Mouse (Mus musculus) embryonic facial prominence, embryonic 14.5 days (tissue): ENCODE results near the gene Sfxn4. TPM values are rescaled to one million over a fixed set of nuclear protein-coding genes. Genes with fewer than 3 reads are reported as not detected.

Experiments used
- ATAC-seq: fragments of 200-750 bp; cut with Nextera tagmentation; 2 replicates; pipeline ENCODE4 v1.8.0; 2017; ENCODE audit warnings: low read depth, moderate number of reproducible peaks, moderate TSS enrichment
- DNase-seq: peaks from one replicate; pipeline ENCODE4 v3.0.0-alpha.2; 2015; ENCODE audit warnings: low spot score
- H3K27ac ChIP-seq: fragments of 300-500 bp; sonication (generic); replicated peaks from 2 replicates; pipeline ENCODE4 v1.5.1; 2014; ENCODE audit warnings: low read depth, mild to moderate bottlenecking, low read length, moderate library complexity
- H3K27me3 ChIP-seq: fragments of 300-500 bp; sonication (generic); replicated peaks from 2 replicates; pipeline ENCODE4 v1.6.1; 2014; ENCODE audit warnings: low read length; ENCODE audit not compliant: control insufficient read depth, insufficient read depth
- H3K36me3 ChIP-seq: fragments of 300-500 bp; sonication (generic); 2 replicates; pipeline ENCODE4 v1.6.1; 2014; ENCODE audit warnings: low read length, mixed read lengths; ENCODE audit not compliant: control insufficient read depth, insufficient read depth
- H3K4me1 ChIP-seq: fragments of 300-500 bp; sonication (generic); 2 replicates; pipeline ENCODE4 v1.6.1; 2014; ENCODE audit warnings: antibody characterized with exemption, low read length; ENCODE audit not compliant: control insufficient read depth, insufficient read depth
- H3K4me2 ChIP-seq: fragments of 300-500 bp; sonication (generic); 2 replicates; pipeline ENCODE4 v1.6.1; 2014; ENCODE audit warnings: low read depth, mild to moderate bottlenecking, low read length, moderate library complexity, mixed read lengths
- H3K4me3 ChIP-seq: fragments of 300-500 bp; sonication (generic); 2 replicates; pipeline ENCODE4 v1.5.1; 2014; ENCODE audit warnings: low read depth, mild to moderate bottlenecking, low read length
- H3K9ac ChIP-seq: fragments of 300-500 bp; sonication (generic); 2 replicates; pipeline ENCODE4 v1.6.1; 2014; ENCODE audit warnings: low read depth, mild to moderate bottlenecking, low read length, moderate library complexity, mixed read lengths
- H3K9me3 ChIP-seq: fragments of 300-500 bp; sonication (generic); 2 replicates; pipeline ENCODE4 v1.6.1; 2016; ENCODE audit warnings: low read length; ENCODE audit not compliant: control insufficient read depth
- whole genome bisulfite sequencing: fragments of 180-500 bp; shearing (Covaris S2); extraction: QIAGEN DNeasy Blood & Tissue Kit; methylation state at CpG from one replicate; pipeline ENCODE4 v1.1.7; 2014; 5-methylcytosine and 5-hydroxymethylcytosine counted together
- polyA plus RNA-seq: library from polyadenylated mRNA; unstranded; fragments of >200 nt; fragmentation: Nextera tagmentation; extraction: Ambion mirVana; gene quantifications from 2 replicates; pipeline ENCODE4 v1.2.1, GENCODE M21; 2014

The Sfxn4 gene
- 8.4 and 10.1 TPM in 2 replicates for polyA plus RNA-seq

GRCm38 (mm10) chr19:60860868-60861700 lies at the start of gene Sfxn4:
TSS of gene Sfxn4 (minus strand) at chr19:60861479.
- Histone ChIP-seq H3K36me3 (peaks cover 35% of the 10 kb centered on the region), H3K4me2 (peak within 1 kb of the TSS; percentile 62), H3K9me3 (no peaks in the 10 kb centered on the region), H3K4me3 (peak within 1 kb of the TSS; percentile 57), H3K27ac (peak within 1 kb of the TSS; percentile 81), H3K9ac (peak within 1 kb of the TSS; percentile 70), H3K4me1 (no peaks in the 10 kb centered on the region), H3K27me3 (no peaks in the 10 kb centered on the region)
- DNase-seq, result peak; percentile 97
- peak; percentile 100 for ATAC-seq
- 4% methylated on average over 26 of the region's 30 CpGs for WGBS

GRCm38 (mm10) chr19:60910304-60910703 lies 49.0 kb upstream of the Sfxn4 start:
- no peak overlapping the region for H3K4me3 ChIP-seq
- ATAC-seq (no peak), DNase-seq (no peak)
- H3K27ac ChIP-seq, result no peak overlapping the region
- no peaks in the 10 kb centered on the region for H3K27me3 ChIP-seq
- H3K36me3 ChIP-seq, result no peaks in the 10 kb centered on the region
- H3K9ac ChIP-seq, result no peak overlapping the region
- H3K4me1 ChIP-seq, result no peaks in the 10 kb centered on the region
- no peak overlapping the region for H3K4me2 ChIP-seq
- H3K9me3 ChIP-seq, result no peaks in the 10 kb centered on the region

GRCm38 (mm10) chr19:60905477-60905876 lies 44.2 kb upstream of the Sfxn4 start:
- DNase-seq, result no peak
- Histone ChIP-seq H3K4me3 (no peak overlapping the region), H3K9me3 (no peaks in the 10 kb centered on the region), H3K27me3 (no peaks in the 10 kb centered on the region), H3K9ac (no peak overlapping the region), H3K36me3 (no peaks in the 10 kb centered on the region), H3K4me1 (peaks cover 9% of the 10 kb centered on the region), H3K27ac (no peak overlapping the region), H3K4me2 (no peak overlapping the region)
- 90% methylated on average over 5 of the region's 5 CpGs for WGBS
- no peak for ATAC-seq

GRCm38 (mm10) chr19:60903971-60904370 lies 42.7 kb upstream of the Sfxn4 start:
- H3K4me2 ChIP-seq, result no peak overlapping the region
- WGBS, result 76% methylated on average over 1 of the region's 1 CpGs
- H3K4me1 ChIP-seq, result peaks cover 9% of the 10 kb centered on the region
- no peak overlapping the region for H3K27ac ChIP-seq
- H3K9me3 ChIP-seq, result no peaks in the 10 kb centered on the region
- H3K4me3 ChIP-seq, result no peak overlapping the region
- H3K27me3 ChIP-seq, result no peaks in the 10 kb centered on the region
- no peak overlapping the region for H3K9ac ChIP-seq
- ATAC-seq, result no peak
- no peak for DNase-seq
- no peaks in the 10 kb centered on the region for H3K36me3 ChIP-seq

DNA sequence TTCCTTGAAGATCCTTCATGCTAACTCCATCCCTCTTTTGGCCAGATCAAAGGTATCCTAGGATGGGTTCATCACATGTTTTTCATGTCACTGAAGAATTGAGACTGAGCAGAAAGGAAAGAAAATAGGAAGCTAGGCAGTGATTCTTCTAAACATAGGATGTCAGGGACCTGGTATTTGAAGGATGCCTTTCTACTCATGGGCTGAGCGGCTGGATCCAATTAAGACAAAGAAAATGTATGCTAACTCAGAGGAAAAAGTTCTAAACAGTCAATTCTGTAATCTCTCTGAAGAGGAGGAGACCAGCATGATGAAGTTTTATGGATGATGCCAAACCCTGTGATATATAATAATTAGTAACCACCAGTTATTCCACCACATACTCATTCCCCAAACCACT lies 41.9 kb upstream of the Sfxn4 start:
- Histone ChIP-seq H3K9ac (no peak overlapping the region), H3K27ac (0 out of 2 replicates have a peak overlapping the region, but pooled peaks have one; percentile 46), H3K4me1 (peaks cover 9% of the 10 kb centered on the region), H3K27me3 (no peaks in the 10 kb centered on the region), H3K4me3 (no peak overlapping the region), H3K4me2 (no peak overlapping the region), H3K36me3 (no peaks in the 10 kb centered on the region), H3K9me3 (no peaks in the 10 kb centered on the region)
- DNase-seq (peak; percentile 59), ATAC-seq (no peak)
- 42% methylated on average over 1 of the region's 1 CpGs for WGBS

DNA sequence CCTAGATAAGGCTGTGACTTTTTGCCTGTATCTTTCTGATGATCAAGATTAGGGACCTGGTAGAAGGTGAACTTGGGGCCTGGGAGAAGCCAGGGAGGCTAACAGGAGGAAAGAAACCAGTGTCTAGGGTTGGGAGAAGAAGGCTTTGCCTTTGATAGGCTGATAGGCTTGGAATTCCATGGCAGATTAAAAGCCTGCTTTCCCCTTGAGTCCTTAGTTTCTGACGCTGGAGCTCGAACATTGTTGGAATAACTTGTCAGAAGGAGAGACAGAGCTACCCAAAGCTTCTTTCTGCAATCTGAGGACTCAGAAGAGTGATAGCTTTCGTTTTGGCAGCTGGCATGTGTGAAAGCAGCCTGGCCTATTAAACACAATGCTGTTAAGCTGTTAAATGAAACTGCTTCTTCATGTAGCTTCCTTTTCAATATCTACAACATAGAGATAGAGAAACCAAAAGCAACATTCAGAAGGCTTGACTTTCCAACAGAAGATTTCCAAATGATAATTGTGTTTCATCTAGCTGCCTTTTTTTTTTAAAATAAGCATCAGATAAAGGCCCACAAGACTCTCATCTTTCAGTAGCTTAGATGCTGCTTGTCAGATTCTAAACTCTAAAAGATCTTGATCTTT lies 34.1 kb upstream of the Sfxn4 start:
- no peak overlapping the region for H3K27ac ChIP-seq
- no peak for ATAC-seq
- 35% methylated on average over 3 of the region's 3 CpGs for WGBS
- no peaks in the 10 kb centered on the region for H3K27me3 ChIP-seq
- peaks cover 3% of the 10 kb centered on the region; the same call in 1 of the 2 replicates for H3K4me1 ChIP-seq
- no peak overlapping the region for H3K9ac ChIP-seq
- H3K9me3 ChIP-seq, result no peaks in the 10 kb centered on the region
- no peak overlapping the region for H3K4me3 ChIP-seq
- no peaks in the 10 kb centered on the region for H3K36me3 ChIP-seq
- no peak for DNase-seq
- no peak overlapping the region for H3K4me2 ChIP-seq

DNA sequence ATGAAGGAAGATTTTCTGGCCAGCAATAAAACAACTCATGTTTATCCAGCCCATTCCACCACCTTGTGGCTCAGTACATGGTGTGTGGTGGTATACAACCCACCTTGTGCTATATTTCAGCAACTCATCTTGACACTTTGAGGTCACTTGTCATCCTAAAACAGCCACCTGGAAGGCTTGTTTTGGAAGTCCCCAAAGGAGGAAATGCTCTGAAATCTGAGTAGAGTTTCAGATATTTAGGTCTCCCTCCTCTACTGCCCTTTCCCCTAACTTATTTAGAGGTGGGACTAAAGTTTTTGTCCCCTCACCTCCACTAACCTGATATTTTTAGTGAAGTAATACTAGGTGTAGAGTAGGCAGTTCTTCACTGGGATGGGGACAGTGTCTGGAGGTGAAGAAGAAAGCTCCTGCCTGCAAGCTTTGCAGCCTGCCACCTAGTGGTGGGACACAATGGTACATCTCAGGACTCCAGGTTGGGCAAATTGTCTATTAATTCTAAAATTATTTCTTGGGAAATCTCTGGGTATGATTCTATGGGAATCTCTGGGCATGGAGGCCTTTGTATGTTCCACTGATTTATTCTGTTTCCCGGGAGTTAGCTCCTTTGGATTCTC lies 30.8 kb upstream of the Sfxn4 start:
- Histone ChIP-seq H3K4me3 (no peak overlapping the region), H3K27me3 (no peaks in the 10 kb centered on the region), H3K4me2 (peak overlapping the region; percentile 81), H3K4me1 (peaks cover 3% of the 10 kb centered on the region), H3K9ac (no peak overlapping the region), H3K36me3 (no peaks in the 10 kb centered on the region), H3K9me3 (no peaks in the 10 kb centered on the region), H3K27ac (no peak overlapping the region)
- peak; percentile 42 for DNase-seq
- no peak for ATAC-seq
- 30% methylated on average over 1 of the region's 1 CpGs for WGBS

- no peak for ATAC-seq
- no peak for DNase-seq
- Histone ChIP-seq H3K9me3 (no peaks in the 10 kb centered on the region), H3K27me3 (no peaks in the 10 kb centered on the region), H3K4me3 (peak overlapping the region; percentile 67), H3K36me3 (no peaks in the 10 kb centered on the region), H3K4me1 (peaks cover 3% of the 10 kb centered on the region), H3K27ac (no peak overlapping the region), H3K4me2 (peak overlapping the region; percentile 81), H3K9ac (0 out of 2 replicates have a peak overlapping the region, but pooled peaks have one; percentile 76)
- WGBS, result 10% methylated on average over 4 of the region's 5 CpGs
Observed at GRCm38 (mm10) chr19:60891123-60891470, 29.8 kb upstream of the Sfxn4 start.
